In genomic region chr11:34397661-34398060, GRCm38 (mm10) we compare ENCODE assay signal across 18 mouse cellular contexts.
A peak's percentile ranks its signal among the peaks of the same experiment; 100 is the strongest.
DNase-seq lines count a peak whose midpoint lies in the region; TF ChIP-seq lines count a peak whose summit lies in the region.
"Had no signal": no experiment of that assay in that cellular context is flagged by ENCODE, and none has a peak within 500 bp of the region (broad histone marks: within the 10 kb centered on the region; RNA-seq: fewer than 3 reads in every experiment).

No protein-coding gene starts in this region.

- no peak for TF ChIP-seq CTCF in MEL (IDR thresholded peaks at IDR 0.05 in 2 of 3, conservative IDR thresholded peaks at IDR 0.05 in 1 of 3; ENCODE audit: control insufficient read depth in 1 of 3, insufficient read depth in 1 of 3, low read depth in 2 of 3, low read length in 3 of 3, poor library complexity in 1 of 3, severe bottlenecking in 1 of 3)

- DNase-seq in heart, adult 11 months, result peak; percentile 55
- DNase-seq in heart, adult 18-20 months, result no peak
- peak; percentile 57 for DNase-seq in MEL (ENCODE audit: low read depth, low spot score)
- DNase-seq in yolk sac, embryonic 10.5 days (ENCODE audit: low spot score), result no peak
- DNase-seq: adrenal gland, adult 2 months; adrenal gland, adult 8-10 months; adrenal gland, postnatal 10 days; adrenal gland, postnatal 14 days; adrenal gland, postnatal 25 days; adrenal gland, postnatal 36 days; B cell, adult 2 months; cerebellum, adult 11 months; cerebellum, adult 11-12 months; cerebellum, adult 18-20 months; cerebellum, adult 2 months had no signal

- H3K4me3 ChIP-seq in MEL (ENCODE audit: control insufficient read depth in 1 of 2, insufficient read depth in 1 of 2, low read depth in 2 of 2, low read length in 2 of 2), result no peak overlapping the region

- peaks cover 12 to 17% of the 10 kb centered on the region in 2 experiments for H3K4me1 ChIP-seq in MEL (ENCODE audit: control insufficient read depth in 1 of 2, insufficient read depth in 2 of 2, low read length in 2 of 2)

- H3K79me2 ChIP-seq in MEL (ENCODE audit: control insufficient read depth, insufficient read depth, low read length, poor library complexity), result no peaks in the 10 kb centered on the region

- H3K27me3 ChIP-seq in MEL (ENCODE audit: control insufficient read depth in 1 of 2, insufficient read depth in 2 of 2, low read length in 2 of 2), result no peaks in the 10 kb centered on the region
- H3K27me3 ChIP-seq: CH12.LX, Patski had no signal

- H3K27ac ChIP-seq in MEL (ENCODE audit: control insufficient read depth, low read depth, low read length), result no peak overlapping the region; the same call in 1 of the 2 replicates

- no peak for TF ChIP-seq POLR2A in MEL (IDR thresholded peaks at IDR 0.05; ENCODE audit: control insufficient read depth in 1 of 2, insufficient read depth in 1 of 2, low read depth in 1 of 2, low read length in 2 of 2, poor library complexity in 1 of 2)

- peaks cover 0 to 23% of the 10 kb centered on the region in 2 experiments; a peak in 3 of 4 replicates for H3K36me3 ChIP-seq in MEL (ENCODE audit: control insufficient read depth in 1 of 2, insufficient read depth in 2 of 2, low read length in 2 of 2)
- H3K36me3 ChIP-seq: G1E had no signal

- H3K9ac ChIP-seq in MEL (ENCODE audit: control insufficient read depth, low read depth, low read length, poor library complexity, severe bottlenecking), result no peak overlapping the region

- peak; percentile 60 to 82 for TF ChIP-seq EP300 in MEL (IDR thresholded peaks at IDR 0.05; ENCODE audit: low read depth in 1 of 2, low read length in 2 of 2)

- H3K9me3 ChIP-seq in MEL (replicated peaks; ENCODE audit: insufficient read depth, low read length), result no peaks in the 10 kb centered on the region

- no peak for TF ChIP-seq RAD21 in MEL (IDR thresholded peaks at IDR 0.05; ENCODE audit: low read depth, low read length)

TF ChIP-seq in MEL, 35 proteins besides CTCF, POLR2A, EP300 and RAD21:
- peak; percentile 31; the same call in 1 of the 2 replicates for TF ChIP-seq RCOR1 (IDR thresholded peaks at IDR 0.05; ENCODE audit: low read depth, low read length)
- peak in 1 of 2 experiments; percentile 32; a peak in 1 of 4 replicates for TF ChIP-seq USF2 (IDR thresholded peaks at IDR 0.05; ENCODE audit: borderline replicate concordance in 1 of 2, insufficient read depth in 1 of 2, low read depth in 1 of 2, low read length in 2 of 2)
- no peak for TF ChIP-seq E2F4 (IDR thresholded peaks at IDR 0.05; ENCODE audit: borderline replicate concordance, low read depth, low read length)
- TF ChIP-seq NRF1 (IDR thresholded peaks at IDR 0.05; ENCODE audit: insufficient read depth, low read depth, low read length, poor library complexity, severe bottlenecking), result no peak
- TF ChIP-seq UBTF (IDR thresholded peaks at IDR 0.05; ENCODE audit: borderline replicate concordance, insufficient read depth, low read depth, low read length), result no peak
- no peak for TF ChIP-seq MAZ (IDR thresholded peaks at IDR 0.05; ENCODE audit: low read depth, low read length)
- TF ChIP-seq MXI1 (IDR thresholded peaks at IDR 0.05; ENCODE audit: low read depth, low read length), result peak; percentile 32; the same call in 1 of the 2 replicates
- no peak for TF ChIP-seq ELF1 (IDR thresholded peaks at IDR 0.05; ENCODE audit: low read depth, low read length)
- TF ChIP-seq ETS1 (IDR thresholded peaks at IDR 0.05; ENCODE audit: low read depth, low read length), result peak; percentile 31; the same call in 1 of the 2 replicates
- TF ChIP-seq TCF12 (IDR thresholded peaks at IDR 0.05; ENCODE audit: low read depth, low read length), result peak; percentile 54; the same call in 1 of the 2 replicates
- TF ChIP-seq BHLHE40 (IDR thresholded peaks at IDR 0.05; ENCODE audit: borderline replicate concordance, low read depth, low read length), result peak; percentile 67; the same call in 1 of the 2 replicates
- TF ChIP-seq CHD1 (IDR thresholded peaks at IDR 0.05; ENCODE audit: low read depth, low read length), result no peak
- TF ChIP-seq TAL1 (IDR thresholded peaks at IDR 0.05; ENCODE audit: low read length), result 0 out of 2 replicates have a peak, but pooled peaks have one; percentile 7
- TF ChIP-seq MAX (IDR thresholded peaks at IDR 0.05; ENCODE audit: low read length), result peak; percentile 73
- peak; percentile 84 for TF ChIP-seq USF1 (IDR thresholded peaks at IDR 0.05; ENCODE audit: low read depth, low read length)
- no peak for TF ChIP-seq CHD2 (IDR thresholded peaks at IDR 0.05; ENCODE audit: low read length)
- TF ChIP-seq GATA1 (IDR thresholded peaks at IDR 0.05; ENCODE audit: low read depth, low read length), result peak; percentile 58

Comparison
In these comparisons a context has a peak if more than half of its experiments do, and no peak if none do; other contexts are left out.
1. DNase-seq: peak in heart, adult 11 months (single experiment) and MEL (single experiment); none in heart, adult 18-20 months (0 of 2) and yolk sac, embryonic 10.5 days (single experiment).